Mouse (Mus musculus) ovary, postnatal 36 days (tissue): Measurements from ENCODE around the gene H2al2a.
A peak's percentile ranks its signal among the peaks of the same experiment; 100 is the strongest.

Source experiments
- DNase-seq: peaks from one replicate; pipeline ENCODE4 v3.0.0; 2022; ENCODE audit warnings: low spot score, mixed read lengths

Gene H2al2a

DNA sequence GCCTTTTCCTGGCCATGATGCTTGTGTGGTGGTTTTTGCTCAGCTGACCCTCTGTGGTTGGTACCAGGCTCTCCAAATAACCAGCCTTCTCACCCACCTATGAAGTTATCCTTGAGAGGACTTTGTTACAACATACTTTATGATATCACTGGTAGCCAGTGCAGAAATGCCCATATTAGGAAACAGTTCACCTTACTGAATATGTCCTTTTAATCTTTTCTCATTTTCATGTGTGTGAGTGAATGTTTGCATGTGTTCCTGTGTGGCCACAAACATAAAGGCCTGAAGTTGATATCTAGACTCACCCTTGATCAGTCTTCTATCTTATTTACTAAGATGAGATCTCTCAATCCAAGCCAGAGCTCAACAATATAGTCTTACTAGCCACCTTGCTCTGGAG, at the start of gene H2al2a:
TSS of gene H2al2a (minus strand) at position 101 of the 400 bp plus-strand sequence.
- DNase-seq, result no peak

GRCm38 (mm10) chr2:18046186-18046585, 49.4 kb upstream of the H2al2a start:
- no peak for DNase-seq

- no peak for DNase-seq
These were observed 49.0 kb upstream of the H2al2a start for GRCm38 (mm10) chr2:18045781-18046181.

DNA sequence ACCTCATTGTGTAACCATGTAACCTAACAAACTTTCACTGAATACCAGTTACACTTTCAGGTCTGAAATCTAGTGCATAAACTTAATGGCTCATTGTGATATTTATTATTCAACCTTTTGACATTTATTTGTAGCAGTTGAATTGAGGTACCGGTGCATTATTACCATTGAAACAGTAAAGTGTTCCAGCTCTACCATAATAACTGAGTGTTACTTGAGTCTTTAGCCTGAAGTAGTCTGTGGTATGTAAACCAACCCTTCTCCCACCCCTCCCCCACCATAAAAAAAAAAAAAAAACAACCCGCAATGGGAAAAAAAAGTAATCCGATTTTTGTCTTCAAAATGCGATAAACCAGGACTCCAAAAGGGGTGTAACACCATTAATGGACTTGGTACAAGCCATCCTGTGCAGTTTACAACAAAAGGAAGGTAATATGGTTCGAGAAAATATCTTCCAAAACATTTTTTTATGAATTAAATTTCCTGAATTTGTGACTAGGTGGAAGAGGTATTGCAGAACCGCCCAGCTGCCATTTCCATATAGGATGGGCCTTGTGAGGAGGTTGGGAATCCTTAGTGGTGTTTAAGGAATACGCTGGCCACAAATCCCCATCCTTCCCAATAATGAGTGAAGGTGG, 48.5 kb upstream of the H2al2a start:
- no peak for DNase-seq

GRCm38 (mm10) chr2:18041199-18041885, 44.6 kb upstream of the H2al2a start:
- DNase-seq, result no peak

GRCm38 (mm10) chr2:18040347-18041160, 43.8 kb upstream of the H2al2a start:
- no peak for DNase-seq

DNA sequence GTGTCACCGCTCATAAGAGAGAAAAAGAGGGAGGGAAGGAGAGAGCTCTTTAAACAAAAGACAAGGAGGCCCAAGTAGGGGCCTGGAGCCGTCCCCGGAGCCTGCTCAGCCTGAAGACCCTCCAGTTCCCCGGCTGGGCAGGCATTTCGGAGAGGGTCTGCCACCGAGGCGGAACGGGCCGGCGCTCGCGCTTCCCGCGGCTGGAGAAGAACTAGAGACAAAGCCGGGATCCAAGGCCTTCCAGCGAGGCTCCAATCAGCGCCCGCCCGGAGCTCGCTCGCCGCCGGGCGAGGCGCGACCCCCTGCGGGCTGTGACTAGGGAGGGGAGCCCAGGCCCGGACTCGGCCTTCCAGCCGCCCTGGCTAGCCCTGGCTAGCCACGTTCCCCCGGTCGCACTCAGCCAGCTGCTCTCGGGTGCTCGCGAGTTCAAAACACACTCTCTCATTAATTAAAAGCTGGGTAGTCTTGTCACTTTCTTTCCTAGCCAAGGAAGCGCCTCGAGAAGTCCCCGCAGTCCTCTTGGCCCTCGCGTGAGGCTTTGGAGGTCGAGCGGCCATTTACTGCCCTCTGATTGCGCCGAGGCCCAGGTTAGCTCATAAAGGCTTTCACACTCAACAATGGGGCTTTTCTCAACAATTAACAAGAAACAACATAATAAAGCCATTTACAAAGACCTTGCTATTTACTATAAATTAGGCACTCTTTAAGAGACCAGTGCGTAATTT, 43.0 kb upstream of the H2al2a start:
- DNase-seq, result peak; percentile 54

DNA sequence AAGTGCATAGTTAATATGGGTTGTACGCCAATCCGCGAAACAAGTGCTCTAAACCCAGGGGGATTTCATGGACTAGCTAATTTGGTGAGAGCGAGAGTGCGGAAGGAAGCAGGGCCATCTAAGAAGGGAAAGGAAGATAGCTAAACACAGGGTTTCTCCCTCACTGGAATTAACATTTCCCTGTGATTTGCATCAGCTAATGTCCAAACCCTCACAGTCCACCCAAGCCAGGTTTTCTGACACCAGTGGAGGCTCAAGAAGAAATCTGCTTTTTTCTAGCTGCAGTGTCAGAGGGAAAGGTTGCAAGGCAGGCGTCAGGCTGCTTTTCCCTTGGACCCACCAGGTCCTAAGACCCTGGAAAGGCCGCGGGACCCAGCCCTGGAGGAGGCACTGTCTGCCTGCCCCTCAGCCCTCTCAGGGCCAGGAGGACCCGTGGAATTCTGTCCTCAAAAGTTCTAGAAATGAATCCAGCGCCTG, 42.2 kb upstream of the H2al2a start:
- DNase-seq, result no peak

GRCm38 (mm10) chr2:18038141-18038752, 41.5 kb upstream of the H2al2a start:
- no peak for DNase-seq

DNA sequence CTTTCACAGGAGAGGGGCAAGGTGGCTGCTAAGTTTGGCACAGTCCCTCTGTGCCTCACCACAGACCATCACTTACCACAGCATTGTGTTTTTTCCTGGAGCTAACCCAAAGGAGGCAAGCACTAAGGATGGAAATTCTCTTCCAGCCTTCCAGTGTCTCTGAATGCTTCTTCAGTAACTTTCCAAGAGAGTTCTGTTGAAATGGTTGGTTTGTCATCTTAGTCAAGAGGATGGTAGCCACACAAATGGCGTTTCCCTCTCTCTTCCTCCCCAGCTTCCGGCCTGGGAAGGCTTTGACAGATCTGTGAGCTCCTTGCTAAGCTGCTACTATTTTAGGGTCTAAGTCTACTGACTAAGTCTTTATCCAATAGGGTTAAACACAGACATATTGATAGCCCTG, 40.7 kb upstream of the H2al2a start, which contains the start of gene A930004D18Rik:
TSS of gene A930004D18Rik (minus strand) at position 247 of the 400 bp plus-strand sequence.
- no peak for DNase-seq

DNA sequence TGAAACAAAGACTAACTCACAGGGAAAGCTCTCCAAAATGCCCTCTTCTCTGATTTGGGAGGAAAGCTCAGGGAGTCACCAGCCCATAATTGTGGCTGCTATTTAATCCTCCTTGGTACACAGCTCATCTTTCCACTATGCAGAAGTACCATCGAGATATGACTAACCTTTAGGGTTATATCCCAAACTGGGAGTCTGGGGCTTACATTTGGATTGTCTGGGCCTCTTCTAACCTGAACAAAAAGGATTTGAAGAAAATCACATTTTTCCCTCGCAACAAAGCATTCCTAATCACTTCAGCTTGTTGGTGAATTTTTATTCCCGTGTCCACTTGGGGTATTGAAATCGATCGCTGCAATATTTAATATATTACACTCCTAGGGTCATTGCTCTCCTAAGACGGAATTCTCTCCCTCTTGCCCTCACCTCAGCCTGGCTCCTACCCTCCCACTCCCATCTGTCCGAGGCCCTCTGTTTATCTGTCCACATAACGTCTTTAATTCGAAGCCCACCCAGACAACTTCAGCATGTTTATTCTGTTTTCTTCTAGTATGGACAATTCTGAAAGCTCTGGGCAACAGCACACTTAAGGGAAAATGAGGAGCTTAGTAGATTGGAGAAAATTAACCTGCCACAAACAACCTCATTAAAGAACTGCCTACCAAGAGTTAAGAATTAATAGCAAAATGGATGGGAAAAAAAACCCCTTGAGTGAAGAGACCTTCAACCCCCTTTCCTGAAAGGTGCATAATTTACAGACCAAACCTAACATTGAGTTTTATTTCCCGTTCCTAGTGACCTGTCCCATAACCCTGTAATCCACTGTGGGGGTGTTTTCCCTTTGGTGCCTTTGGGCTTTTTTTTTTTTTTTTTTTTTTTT, 37.9 kb upstream of the H2al2a start:
- DNase-seq, result no peak

- DNase-seq, result no peak
These were observed 36.7 kb upstream of the H2al2a start for GRCm38 (mm10) chr2:18033166-18034108.

GRCm38 (mm10) chr2:18032538-18032895, 35.8 kb upstream of the H2al2a start:
- DNase-seq, result no peak

DNA sequence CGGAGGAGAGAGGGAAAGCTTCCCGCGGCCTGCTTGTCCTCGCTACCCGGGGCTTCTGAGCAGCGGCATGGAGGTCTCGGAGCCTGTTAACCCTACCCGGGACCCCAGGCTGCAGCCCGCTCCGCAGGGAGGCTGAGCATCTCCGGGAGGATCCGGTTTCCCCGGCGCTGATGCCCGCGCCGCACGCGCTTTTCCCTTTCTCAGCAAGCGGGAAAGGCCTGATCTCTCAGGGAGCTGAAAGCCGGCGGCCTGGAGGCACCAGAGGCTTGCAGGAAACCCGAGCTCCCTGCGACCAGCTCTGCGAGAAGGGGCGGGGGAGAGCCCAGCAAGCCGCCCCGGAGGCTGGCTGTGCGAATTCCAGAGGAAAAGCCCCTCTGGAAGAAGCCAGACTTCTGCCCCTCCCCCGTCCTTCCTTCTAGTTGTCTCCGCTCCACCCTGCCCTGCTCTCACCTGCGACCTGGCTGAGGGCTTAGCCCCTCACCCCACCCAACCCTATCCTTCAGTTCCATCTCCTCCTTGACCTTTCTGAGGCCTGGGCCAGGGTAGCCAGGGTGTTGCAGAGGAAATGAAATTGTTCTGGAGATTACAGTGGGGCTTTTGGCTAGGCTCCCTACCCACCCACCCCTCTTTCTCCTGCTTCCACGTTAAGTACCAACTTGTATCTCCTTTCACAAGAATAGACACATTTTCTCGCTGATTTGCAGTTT, 35.2 kb upstream of the H2al2a start:
- DNase-seq, result peak; percentile 59

DNA sequence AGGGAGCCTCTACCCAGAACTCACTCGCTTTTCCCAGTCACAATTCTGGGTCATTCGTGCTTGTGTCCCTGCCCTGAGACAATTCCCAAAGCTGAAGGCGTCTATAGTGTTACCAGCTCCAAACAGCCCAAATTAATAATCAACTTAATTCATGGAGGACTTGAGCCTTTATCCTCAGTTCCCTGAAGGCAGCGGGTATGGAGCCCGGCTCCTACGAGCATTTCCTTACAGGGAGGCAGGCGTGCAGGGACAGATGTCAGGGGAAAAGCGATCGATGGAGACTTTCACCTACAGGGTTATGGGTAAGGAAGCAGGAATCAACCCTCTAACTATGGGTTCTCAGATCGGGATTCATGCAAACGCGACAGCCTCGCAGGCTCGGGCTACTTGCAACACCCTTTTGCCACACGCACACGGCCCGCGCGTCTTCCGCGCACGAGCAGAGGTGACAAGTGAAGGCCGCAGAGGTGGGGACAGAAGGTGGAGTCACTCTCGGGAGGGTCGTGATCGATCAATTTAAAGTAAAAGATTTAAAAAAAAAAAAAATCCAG, 34.6 kb upstream of the H2al2a start:
- no peak for DNase-seq

DNA sequence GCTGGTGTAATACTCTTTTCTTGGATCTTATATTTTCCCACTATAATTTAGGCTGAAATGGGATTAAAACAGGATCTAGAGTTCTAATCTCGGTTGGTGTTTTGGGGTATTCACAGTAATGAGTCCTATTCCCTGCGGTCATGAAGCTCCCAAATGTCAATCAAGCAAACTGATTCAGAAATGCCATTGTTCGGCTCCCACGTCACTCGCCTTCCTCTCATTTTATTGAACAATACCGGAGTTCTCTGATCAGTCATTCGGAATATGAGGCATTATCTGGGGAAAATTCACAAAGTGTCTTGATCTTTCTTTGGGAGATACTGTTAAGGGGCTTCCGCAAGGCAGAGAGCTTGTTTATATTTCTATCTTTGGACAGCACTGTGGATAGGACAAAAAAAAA, 33.8 kb upstream of the H2al2a start:
- DNase-seq, result no peak

DNA sequence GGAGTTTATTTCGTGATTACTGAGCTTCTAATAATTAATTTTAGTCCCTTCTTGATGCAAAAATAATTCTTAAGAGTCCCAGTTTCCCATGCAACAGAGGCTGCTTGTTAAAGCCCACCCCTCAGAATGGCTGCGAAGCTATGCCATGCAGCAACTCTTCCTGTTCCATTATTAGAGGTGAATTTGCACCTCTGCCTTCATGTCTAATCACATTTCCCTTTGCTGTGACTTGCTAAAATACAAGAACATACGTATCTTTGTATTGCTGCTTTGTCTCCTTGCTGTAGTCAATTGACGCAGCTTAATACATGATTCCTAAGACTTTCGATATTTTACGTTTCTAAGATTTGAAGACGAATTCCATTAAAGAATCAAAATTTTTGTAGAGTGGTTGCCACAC, 32.9 kb upstream of the H2al2a start:
- DNase-seq, result no peak
